Mouse (Mus musculus) liver, adult 2 months (tissue): ENCODE data around the gene Prnp.

Source experiments
- CTCF ChIP-seq: fragments of 200-500 bp; IDR thresholded peaks from 2 replicates; pipeline ENCODE4 v1.5.1; 2011; ENCODE audit warnings: low read depth, low read length, control low read depth
- POLR2A ChIP-seq: fragments of 200-500 bp; IDR thresholded peaks from 2 replicates; pipeline ENCODE4 v1.6.1; 2011; ENCODE audit warnings: low read length, control low read depth; ENCODE audit not compliant: insufficient read depth; ENCODE audit errors: extremely low read depth

DNA sequence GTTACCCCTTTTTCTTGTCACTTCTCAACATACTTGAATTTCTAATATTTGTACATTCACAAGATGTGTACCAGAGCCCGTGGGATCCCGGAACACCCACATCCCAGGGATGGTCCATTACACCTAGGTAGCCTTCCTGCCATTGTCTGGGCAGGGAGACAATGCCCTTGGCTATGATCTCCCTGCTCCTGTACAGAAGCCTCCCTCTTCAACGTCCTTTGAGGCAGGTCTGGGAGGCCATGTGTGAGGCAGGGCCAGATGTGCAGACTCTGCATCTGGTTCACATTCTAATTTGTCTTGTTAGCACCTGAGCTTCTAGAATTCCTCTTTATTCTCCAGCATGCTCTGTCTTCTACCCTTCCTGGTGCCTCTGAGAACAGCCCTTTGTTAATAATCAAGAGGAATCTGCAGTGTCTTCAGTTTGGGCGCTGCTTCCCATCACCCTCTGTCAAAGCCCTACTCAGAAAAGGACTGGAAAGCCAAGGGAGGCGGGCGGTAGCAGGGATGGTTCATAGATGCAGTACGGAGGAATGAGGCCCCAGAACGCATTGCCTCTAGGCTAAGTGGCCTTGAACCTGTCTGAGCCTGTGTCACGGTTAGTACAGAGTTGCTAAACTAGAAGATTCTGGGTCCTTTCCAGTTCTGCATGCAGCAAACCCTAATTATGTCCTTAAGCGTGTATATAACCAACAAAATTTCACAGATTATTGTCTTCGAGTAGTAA is 39.4 kb downstream of the Prnp start:
- TF ChIP-seq POLR2A (no peak), CTCF (no peak)
